Mouse (Mus musculus) layer of hippocampus, postnatal 36 days (tissue): ENCODE measurements around the gene Fads6. TPM values are rescaled to one million over a fixed set of nuclear protein-coding genes. Genes with fewer than 3 reads are reported as not detected.

Experiments used
- DNase-seq, 2 experiments: peaks; one replicate each; pipeline ENCODE4 v3.0.0; 2022
- microRNA-seq, 2 experiments: library from miRNA; unstranded; fragments of <30 nt; microRNA quantifications; one replicate each; pipeline ENCODE4 v1.2.0; 2021
- total RNA-seq, 2 experiments: library from RNA; stranded (reverse); gene quantifications; 2 replicates each; pipeline ENCODE4 v1.2.3; 2021

Fads6 gene
- total RNA-seq, 2 experiments from 2014 or later, result 12.9 to 13.7 TPM

DNA sequence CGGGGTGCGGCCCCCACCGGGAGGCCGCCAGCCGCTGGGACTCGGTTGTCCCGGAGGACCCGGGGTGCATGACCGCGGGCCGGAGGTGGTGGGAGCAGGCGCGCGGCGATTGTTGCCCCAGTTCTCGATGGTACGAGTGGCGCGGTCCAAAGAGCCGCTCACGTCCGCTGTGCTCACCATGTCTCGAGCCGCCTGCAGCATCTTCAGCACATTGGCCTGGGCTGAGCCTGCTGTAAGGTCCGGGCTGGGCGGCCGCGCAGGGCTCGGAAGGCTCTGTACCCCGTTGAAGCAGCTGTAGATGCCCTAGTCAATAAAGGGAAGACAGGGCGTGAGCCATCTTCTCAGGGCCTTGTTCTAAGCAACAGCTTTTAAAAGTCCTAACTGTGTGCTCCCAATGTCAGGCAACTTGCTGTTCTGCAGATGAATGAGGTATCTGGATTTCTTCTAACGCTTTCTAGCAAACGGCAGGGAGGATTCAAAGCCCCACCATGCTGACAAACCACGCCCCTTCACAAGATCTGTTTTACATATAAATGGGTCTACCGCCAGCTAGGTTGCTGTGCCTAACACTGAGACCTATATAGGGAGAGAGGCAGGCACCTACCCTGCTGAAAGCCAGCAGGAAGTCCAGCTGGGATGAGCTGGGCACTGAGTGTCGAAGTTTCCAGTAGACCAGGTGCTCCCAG, 46.9 kb downstream of the Fads6 start:
- DNase-seq, result no peak

DNA sequence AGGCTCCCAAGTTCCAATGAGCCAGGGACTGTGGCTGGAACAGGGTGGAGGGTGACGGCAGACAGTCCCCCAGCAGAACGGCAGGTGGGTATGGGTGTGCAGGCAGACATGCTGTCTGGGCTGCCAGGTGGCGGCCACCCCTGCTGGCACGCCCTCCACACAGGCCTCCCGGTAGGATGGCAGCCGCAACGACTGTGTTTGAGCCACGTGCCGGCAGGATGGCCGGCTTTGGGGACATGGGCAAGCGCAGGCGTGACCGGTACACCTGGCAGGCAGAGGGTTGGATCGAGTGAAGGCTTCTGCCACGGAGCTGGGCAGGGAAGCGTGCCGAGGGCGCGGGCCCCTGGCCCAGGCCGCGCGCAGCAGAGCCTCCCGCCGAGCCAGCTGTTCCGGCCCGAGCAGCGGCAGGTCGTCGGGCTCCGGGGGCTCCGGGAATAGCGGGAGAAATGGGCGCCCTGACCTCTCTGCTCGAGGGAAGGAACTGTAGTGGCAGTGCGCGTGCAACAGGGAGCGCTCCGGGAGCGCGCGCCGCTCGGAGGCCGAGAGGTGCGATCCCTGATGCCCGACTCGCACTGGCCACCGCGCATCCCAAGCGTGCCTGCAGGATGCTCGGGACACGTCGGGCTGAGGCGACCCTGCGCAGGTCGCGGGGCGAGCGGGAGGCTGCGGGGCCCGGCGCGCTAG, 47.6 kb downstream of the Fads6 start:
- no peak for DNase-seq

DNA sequence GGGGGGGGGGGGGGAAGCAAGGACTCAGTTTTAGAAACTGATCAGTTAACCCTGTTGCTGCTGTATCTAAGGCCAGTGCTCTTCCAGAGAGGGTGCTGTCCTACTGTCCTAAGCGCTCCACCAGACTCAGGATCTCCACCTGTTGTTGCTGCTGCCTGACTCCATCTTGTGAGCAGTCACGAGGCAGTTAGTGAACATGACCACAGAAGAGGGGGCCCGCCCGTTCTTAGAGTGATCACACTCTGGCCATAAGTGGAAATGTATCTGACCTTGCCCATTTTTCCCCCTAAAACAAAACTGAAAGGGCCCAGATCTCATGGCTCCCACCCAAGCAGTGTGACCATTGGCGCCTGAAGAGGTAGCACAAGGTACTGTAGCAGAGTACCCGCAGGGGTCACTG, 49.5 kb downstream of the Fads6 start:
- no peak for DNase-seq

DNA sequence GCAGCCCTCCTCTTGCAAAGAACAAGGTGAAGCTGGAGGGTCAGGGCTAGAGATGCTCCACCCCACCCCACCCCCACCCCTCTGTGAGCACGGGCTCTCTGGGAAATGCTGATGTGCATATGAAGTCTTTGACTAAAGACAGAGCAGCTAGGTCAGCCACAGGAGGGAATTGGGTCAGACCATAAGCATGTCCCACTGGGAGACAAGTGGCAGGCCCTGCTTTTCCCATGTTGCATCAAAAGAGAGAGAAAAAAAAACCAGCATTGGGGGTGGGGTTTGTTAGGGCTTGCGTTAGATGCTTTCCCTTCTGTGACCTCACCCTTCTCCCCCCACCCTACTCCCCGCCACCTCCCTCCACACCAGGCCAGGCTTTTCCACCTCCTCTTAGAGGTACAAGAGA, 50.2 kb downstream of the Fads6 start:
- no peak for DNase-seq

DNA sequence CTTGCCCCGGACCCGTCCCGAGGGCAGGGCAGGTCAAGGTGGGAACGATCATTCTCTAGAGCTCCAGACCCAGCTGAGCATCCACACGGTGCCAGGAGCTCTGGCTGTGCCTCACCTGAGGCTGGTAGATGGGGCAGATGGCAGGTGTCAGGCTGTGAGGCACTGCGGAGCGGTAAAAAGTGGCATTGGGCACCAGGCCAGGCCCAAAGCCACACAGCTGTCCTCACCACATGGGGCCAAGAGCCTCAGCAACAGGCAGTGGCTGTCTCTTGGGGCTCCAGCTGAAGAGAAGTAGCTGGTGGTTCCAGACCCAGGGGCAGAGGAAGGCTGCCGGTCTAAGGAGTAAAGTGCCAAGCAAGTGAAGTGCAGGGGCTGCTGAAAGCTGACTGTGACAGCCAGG, 51.1 kb downstream of the Fads6 start:
- no peak for DNase-seq

DNA sequence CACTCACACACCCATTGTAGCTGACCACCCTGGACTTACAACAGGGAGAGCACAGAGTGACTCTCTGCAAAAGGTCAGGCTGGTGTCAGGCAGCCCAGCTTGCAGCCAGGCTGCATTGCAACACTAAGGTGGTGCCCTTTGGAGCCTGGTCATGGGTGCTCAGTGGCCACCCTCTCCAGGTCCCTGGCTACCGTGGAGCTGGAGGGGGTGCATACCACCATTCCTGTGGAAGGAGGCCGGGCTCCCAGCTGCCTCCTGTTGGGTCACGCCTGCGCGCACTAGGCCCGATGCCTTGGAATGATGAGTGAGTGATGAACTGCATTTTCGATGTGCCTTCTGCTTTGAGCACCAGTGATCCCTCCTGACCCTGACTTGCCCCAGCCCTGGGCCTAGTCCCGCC, 52.6 kb downstream of the Fads6 start:
- DNase-seq, result no peak

DNA sequence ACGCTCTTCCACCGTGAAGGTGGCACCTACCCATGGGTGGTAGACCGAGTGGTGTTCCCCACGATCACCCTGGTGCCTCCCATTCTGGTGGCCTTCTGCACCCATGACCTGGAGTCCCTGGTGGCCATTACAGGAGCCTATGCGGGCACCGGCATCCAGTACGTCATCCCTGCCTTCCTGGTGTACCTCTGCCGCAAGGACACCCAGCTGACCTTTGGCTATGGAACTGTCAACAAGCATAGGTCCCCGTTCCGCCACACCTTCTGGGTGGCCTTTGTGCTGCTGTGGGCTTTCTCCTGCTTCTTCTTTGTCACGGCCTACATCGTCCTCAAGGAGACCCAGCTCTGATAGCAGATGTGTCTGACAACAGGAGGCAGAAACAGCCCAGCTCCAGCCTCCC, 53.7 kb downstream of the Fads6 start:
- DNase-seq, result no peak

DNA sequence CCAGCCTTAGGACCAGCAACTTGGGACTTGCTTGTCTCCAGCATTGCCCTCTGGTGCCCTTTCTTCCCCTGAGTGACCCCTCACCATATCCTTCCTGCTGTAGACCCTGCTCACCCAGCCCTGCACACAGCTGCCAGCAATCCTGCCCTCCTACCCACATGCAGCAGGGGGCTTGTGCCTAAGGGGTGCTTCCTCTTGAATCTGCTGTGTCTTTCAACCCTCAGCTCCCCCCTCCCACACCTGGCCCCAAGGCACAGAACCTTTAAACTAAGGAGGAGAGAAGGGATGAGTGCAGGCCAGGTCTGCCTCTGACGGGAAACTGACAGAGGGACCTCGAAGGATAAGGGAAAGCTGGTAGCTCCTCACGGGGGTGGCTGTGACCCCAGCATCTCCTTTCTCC, 54.7 kb downstream of the Fads6 start:
- no peak for DNase-seq

DNA sequence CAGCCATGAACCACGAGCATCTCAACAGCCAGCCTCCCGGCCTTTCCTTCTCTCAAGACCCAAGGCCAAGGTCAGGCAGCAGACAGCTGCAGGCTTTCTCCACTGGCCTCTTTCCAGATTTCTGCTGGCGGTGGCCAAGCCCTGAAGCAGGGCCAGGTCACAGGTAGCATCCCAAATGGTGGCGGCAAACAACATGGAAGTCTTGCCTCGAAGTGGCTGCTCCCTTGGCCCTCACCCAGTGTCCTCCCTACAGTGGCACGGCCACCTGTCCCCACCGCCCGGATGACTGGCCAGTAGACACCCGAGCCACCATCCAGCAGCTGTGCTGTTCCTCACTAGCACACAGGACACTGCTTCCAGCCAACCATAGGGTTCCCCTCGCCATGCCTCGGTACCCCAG, 56.1 kb downstream of the Fads6 start:
- no peak for DNase-seq

DNA sequence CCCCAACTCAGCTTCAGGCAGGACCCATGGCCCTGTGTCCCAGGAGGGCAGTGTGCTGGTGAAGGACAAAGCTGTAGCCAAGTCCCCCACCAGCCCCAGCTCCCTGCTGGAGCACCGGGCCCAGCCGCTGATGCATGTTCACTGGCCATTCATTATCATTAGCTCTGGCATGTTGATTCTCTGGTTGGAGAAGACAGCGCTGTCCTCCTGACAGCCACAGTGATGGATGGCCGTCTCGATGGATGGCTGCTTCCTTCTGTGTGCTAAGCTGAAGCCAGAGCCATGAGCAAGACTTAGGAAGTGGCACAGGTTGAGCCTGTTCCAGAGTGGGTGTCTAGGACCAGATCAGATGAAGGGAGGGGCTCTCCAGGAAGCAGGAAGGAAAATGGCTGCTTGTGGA, 60.9 kb downstream of the Fads6 start:
- no peak for DNase-seq

DNA sequence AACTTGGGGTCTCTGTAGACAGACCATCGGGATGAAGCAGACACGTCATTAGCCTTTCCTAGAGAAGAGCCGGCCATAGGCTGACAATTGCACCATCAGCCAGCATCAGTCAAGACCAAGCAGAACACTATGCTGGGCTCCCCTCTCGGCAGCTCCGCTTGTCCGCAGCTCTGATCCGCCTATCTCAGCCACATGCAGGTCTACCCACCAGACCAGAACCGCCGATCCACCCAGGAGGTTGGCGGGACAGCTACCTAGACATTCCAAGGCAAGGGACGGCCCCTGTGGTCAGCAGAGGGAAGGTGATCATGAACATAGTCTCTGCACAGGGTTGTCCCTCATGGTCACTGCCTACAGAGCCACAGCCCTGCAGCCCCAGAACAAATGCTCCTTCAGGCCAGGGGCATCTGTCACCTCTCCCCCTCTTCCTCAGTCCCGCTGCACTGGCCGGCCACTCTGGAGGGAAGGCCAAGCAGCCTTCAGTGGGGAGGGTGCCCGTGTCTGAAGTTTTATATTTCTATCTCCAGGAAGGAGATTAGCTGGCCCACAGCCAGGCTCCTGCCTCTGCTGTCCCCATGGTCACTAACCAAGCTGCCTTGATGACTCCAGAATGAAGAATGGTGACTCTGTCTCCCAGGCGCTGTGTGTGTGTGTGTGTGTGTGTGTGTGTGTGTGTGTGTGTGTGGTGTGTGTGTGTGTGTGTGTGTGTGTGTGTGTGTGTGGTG, 63.0 kb downstream of the Fads6 start:
- DNase-seq, result no peak

DNA sequence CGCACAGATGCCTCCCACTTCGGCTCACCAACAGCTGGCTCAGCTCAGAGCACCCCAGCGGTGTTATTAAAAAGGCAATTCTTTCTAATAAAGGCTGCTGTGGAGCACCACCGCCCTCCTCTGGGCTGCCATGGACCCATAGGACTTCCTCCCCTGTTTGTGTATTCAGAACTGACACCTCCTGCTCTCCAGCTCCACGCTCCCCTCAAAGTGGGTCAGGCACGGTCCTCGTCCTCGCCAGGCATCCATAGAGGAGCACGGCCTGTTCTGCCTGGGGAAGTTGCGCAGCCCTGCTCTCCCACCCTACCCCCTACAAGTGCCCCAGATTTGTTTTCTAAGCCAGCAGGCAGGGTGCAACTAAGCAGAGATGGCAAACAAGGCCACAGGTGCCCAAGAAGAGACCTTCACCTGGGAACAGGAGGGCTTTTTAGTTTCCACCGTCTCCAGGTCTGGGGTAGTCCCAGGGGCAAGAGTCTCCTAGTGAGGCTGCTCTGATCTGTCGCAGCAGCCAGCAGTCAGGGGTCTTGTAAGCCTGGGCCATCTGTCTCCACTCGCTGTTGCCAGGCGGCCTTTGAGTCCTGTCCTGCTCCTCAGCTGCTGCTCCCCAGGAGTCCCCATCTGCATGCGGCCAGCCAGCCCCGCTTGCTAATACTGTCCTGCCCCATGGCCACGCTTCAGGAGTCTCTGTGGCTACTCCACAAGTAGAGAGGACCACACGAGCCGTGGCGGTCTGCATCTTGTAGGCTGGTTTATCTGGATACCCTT, 63.8 kb downstream of the Fads6 start:
- peak; percentile 51 to 63 for DNase-seq

DNA sequence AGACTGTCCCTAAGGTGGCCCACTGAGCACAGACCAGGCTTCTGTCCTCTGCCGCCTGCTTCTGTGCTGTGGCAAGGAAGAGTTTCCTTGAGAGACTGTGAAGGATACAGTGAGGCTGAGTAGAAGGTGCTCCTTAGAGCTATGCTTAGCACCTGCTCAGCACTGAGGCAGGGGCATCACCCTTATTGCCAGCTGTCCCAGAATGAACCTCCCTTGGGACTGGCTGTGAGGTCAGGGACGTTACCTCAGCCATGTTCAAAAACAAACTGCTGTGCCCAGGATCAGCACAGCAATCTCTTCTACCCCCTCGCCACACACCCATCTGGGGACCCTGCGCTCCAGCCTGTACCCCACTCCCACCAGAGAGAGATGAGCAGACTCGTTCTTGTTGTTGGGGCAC, 64.6 kb downstream of the Fads6 start:
- no peak for DNase-seq

DNA sequence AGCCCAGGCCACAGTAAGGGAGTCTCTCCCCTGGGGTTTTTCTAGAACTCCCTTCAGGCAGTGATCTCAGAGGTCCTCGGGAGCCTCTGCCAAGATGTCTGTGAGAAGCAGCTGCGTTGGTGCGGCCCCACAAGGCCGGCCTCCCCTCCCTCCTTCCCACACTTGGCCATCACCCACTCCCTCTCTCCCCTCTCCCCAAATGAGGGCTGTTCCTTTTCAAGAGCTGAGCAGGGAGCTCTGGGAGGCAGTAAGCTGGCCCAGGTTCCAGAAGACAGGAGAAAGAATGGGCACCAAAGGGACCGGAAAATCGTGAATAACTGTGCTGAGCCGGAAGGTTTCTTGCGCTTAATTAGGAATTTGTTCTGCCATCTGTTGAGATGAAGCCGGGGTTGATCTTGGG, 65.5 kb downstream of the Fads6 start:
- DNase-seq, result peak in 1 of 2 experiments; percentile 32

DNA sequence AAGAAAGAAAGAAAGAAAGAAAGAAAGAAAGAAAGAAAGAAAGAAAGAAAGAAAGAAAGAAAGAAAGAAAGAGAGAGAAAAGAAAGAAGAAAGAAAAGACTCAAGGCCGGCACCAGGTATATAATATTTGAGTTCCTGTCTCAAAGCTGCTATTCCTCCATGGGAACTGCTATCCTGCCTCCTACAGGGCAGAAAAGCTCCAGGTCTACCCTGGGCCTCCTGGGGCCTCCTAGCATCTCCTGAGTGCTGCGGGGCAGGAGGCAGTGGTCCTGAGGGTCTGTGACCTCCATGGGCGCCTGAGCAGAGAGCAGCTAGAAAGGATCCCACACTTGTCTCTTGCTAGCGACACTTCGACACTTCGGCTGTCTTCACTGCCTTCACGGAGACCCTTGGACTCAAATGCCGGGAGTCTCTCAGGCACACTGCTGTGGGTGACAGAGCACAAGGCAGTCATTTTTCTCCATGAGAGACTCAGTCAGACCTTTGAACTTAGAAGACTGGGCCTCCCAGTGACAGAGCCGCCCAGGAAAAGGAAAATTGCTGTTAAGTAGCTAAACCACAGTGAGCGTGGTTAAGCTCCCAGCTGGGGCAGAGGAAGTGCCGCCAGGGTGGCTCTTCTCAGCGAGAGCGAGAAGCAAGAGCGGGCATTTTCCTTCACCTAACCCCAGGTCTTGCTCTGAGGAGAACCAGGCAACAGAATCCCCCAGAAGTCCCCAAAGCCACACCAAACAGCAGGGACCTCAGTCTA, 66.1 kb downstream of the Fads6 start:
- no peak for DNase-seq

Small RNA genes within 50 kb of the gene (microRNA-seq; reads per million reads assigned to microRNA genes)
- gene Gm25837, result 0 reads per million in 2 experiments

Other genes starting within 250 kb of the Fads6 start
- not detected for gene Cd300ld3, start 249.3 kb downstream of the Fads6 start, total RNA-seq
- not detected for gene Cd300e, start 235.5 kb downstream of the Fads6 start, total RNA-seq
- gene Rab37, start 206.2 kb downstream of the Fads6 start, total RNA-seq, result 1 to 10 TPM; 2.3 to 2.7 TPM
- gene Cd300lf, start 163.7 kb downstream of the Fads6 start, total RNA-seq, result under 1 TPM; 0.22 to 0.58 TPM
- gene Slc9a3r1, start 134.3 kb downstream of the Fads6 start, total RNA-seq, result 10 to 100 TPM; 72.1 to 73.7 TPM
- 10 to 100 TPM; 16.7 to 19.1 TPM for gene Tmem104, start 110.2 kb downstream of the Fads6 start, total RNA-seq
- 10 to 100 TPM; 21.7 to 24.1 TPM for gene Nat9, start 109.8 kb downstream of the Fads6 start, total RNA-seq
- gene Grin2c, start 30.4 kb downstream of the Fads6 start, total RNA-seq, result 10 to 100 TPM; 43.5 to 50.9 TPM
- gene Fdxr, start 20.6 kb downstream of the Fads6 start, total RNA-seq, result 10 to 100 TPM; 20.9 to 24.2 TPM
- gene Otop2, start 9.5 kb upstream of the Fads6 start, total RNA-seq, result under 1 TPM in 1 of 2 experiments, not detected in 1; 0.52 TPM
- under 1 TPM; 0.30 to 0.35 TPM for gene Ush1g, start 24.4 kb upstream of the Fads6 start, total RNA-seq
- gene Otop3, start 37.1 kb upstream of the Fads6 start, total RNA-seq, result under 1 TPM in 1 of 2 experiments, not detected in 1; 0.22 TPM
- 100 to 1,000 TPM; 106 to 109 TPM for gene Hid1, start 70.1 kb upstream of the Fads6 start, total RNA-seq
- 10 to 100 TPM; 25.3 to 25.7 TPM for gene Cdr2l, start 84.3 kb upstream of the Fads6 start, total RNA-seq
- 100 to 1,000 TPM in 1 of 2 experiments, 10 to 100 TPM in 1; 98.1 to 105 TPM for gene Mrpl58, start 106.1 kb upstream of the Fads6 start, total RNA-seq
- 100 to 1,000 TPM; 478 to 524 TPM for gene Atp5h, start 122.3 kb upstream of the Fads6 start, total RNA-seq
- gene Kctd2, start 122.5 kb upstream of the Fads6 start, total RNA-seq, result 10 to 100 TPM; 69.2 to 77.4 TPM
- gene Trim80, start 142.9 kb upstream of the Fads6 start, total RNA-seq, result not detected
- gene Slc16a5, start 164.8 kb upstream of the Fads6 start, total RNA-seq, result not detected
- gene Armc7, start 178.0 kb upstream of the Fads6 start, total RNA-seq, result 10 to 100 TPM; 10.9 to 11.2 TPM
- 10 to 100 TPM; 62.5 to 67.8 TPM for gene Nt5c, start 194.2 kb upstream of the Fads6 start, total RNA-seq
- gene Jpt1, start 216.7 kb upstream of the Fads6 start, total RNA-seq, result 100 to 1,000 TPM; 138 to 161 TPM
- gene Sumo2, start 238.6 kb upstream of the Fads6 start, total RNA-seq, result 100 to 1,000 TPM; 324 to 344 TPM